Mouse (Mus musculus) G1E (cell line): ENCODE data around the gene Hoxc8.

Source experiments
- CTCF ChIP-seq: IDR thresholded peaks from 2 replicates; pipeline ENCODE4 v1.5.1; 2012; ENCODE audit warnings: low read depth, low read length, inconsistent platforms, mixed read lengths
- GATA1 ChIP-seq: IDR thresholded peaks from 2 replicates; pipeline ENCODE4 v1.6.1; 2012; ENCODE audit warnings: borderline replicate concordance, low read length, inconsistent platforms, mixed read lengths

DNA sequence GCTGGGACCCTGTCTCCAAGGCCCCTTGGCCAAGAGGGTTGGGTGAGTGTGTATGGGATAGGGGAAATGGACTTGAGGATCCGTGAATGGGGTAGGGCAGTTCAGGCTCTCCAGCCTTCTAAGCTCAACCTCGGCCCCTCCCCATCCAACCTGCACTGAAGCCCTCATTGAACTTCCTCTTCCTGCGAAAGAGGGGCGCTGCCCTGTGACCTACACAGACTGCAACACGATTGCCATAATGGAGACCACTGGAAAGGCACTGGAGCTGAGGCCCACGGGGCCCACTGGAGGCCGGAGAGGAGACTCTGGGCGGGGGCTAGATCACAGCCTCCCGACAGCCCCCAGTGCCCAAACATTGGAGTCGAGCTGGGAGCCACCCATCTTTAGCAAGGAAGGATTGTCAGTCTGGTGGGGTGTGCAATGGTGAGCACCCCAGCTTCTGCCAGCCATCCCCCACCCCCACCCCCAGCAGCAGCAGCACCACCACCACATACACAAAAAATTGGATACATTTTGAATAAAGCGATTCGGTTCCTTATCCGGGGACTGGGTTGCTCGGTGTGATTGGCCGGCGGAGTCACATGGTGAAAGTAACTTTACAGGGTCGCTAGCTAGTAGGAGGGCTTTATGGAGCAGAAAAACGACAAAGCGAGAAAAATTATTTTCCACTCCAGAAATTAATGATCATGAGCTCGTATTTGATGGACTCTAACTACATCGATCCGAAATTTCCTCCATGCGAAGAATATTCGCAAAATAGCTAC is 43.8 kb downstream of the Hoxc8 start:
- TF ChIP-seq CTCF: no peak
- no peak for TF ChIP-seq GATA1
